Mouse (Mus musculus) spleen, adult 2 months (tissue): ENCODE results near the gene Inava.

Source experiments
- CTCF ChIP-seq: fragments of 200-500 bp; IDR thresholded peaks from 2 replicates; pipeline ENCODE4 v1.5.1; 2011; ENCODE audit warnings: mild to moderate bottlenecking, inconsistent platforms; ENCODE audit not compliant: insufficient read depth, insufficient read length, insufficient replicate concordance; ENCODE audit errors: extremely low read depth
- POLR2A ChIP-seq: fragments of 200-500 bp; IDR thresholded peaks from 2 replicates; pipeline ENCODE4 v1.6.1; 2011; ENCODE audit warnings: low read depth, low read length, inconsistent platforms

DNA sequence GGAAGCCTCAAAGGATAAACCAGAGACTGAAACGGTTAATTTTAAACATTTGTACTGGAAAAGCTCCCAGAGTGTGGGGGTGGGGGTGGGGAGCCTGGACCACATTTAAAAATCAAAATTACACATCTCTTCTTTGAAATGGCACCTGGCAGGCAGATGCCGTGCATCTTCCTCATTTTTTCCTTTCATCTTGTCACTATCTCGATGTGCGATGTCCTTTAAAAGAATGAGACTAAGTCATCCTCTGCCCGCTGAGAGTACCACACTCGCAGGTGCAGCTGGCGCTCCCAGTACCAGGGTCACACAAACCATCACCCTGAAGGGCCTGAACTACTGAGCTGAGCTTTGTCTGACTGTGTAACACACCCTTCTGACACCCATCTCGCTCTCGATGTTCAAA, 24.4 kb upstream of the Inava start:
- TF ChIP-seq CTCF (no peak), POLR2A (no peak)
